Mouse (Mus musculus): ENCODE measurements at regions not wholly inside any gene's neighbourhood (a gene's known extent, or its start where the extent isn't known, plus 50 kb on each side); places are given as distances from the start of the nearest gene placed in this dataset.

DNA sequence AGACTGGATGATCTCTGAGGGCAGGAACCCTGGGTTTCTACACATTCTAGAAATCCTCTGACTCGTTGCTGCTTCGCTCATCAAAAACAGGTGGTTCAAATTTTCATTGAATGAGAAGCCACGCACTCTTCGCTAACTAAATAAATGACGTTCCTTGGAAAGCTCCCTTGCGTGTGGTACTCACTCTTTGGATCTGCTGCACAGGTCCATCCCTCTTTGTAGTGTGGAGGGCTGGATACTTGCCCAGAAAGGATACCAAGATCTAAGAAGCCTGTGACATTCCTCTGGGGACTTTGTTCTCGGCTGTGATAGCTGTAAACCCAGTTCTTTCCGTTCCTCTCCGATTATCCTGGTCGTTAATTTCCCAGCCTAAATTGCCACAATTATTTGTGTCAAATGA lies 87.7 kb upstream of the Hmga2 start:
- H3K4me2 ChIP-seq (ENCODE audit: low read depth, low read length), result peak overlapping the region; percentile 30; the same call in 1 of the 2 replicates
- H3K9me3 ChIP-seq (replicated peaks; ENCODE audit: control insufficient read depth, low read length), result no peaks in the 10 kb centered on the region
- no peaks in the 10 kb centered on the region for H3K27me3 ChIP-seq (ENCODE audit: control insufficient read depth, insufficient read depth, low read length)
- H3K4me1 ChIP-seq (ENCODE audit: control insufficient read depth, insufficient read depth, low read length), result peaks cover 10% of the 10 kb centered on the region; the same call in 1 of the 2 replicates
- H3K27ac ChIP-seq (ENCODE audit: low read length), result no peak overlapping the region
- H3K4me3 ChIP-seq (ENCODE audit: low read length), result no peak overlapping the region
- ATAC-seq (replicated peaks; ENCODE audit: extremely low read depth, insufficient read depth, low FRiP score), result no peak
- no peaks in the 10 kb centered on the region for H3K36me3 ChIP-seq (ENCODE audit: control insufficient read depth, insufficient read depth)
- 26% methylated on average over 10 of the region's 10 CpGs for WGBS
- H3K9ac ChIP-seq (ENCODE audit: low read length), result no peak overlapping the region

DNA sequence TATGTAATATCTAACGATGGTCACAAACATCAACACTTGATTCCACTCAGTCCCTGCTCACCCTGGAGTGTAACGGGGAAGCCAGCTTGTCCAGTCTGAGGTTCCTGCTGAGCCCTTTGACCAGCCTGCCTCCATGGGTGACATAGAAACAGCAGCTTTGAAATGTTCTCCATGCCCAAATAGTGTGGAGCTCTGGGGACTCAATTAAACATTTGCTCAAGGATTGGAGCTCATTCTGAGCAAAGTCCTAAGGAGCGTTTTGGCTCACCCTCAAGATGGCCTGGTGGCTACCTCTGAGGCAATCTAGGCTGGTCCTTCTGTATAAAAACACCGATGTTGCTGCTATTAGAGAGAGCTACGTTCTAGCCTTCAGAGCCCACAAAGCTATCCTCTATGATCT lies 85.6 kb upstream of the Hmga2 start:
- Histone ChIP-seq H3K27ac (ENCODE audit: low read length) (no peak overlapping the region), H3K27me3 (ENCODE audit: control insufficient read depth, insufficient read depth, low read length) (no peaks in the 10 kb centered on the region), H3K36me3 (ENCODE audit: control insufficient read depth, insufficient read depth) (no peaks in the 10 kb centered on the region), H3K9me3 (replicated peaks; ENCODE audit: control insufficient read depth, low read length) (no peaks in the 10 kb centered on the region), H3K9ac (ENCODE audit: low read length) (no peak overlapping the region), H3K4me3 (ENCODE audit: low read length) (no peak overlapping the region), H3K4me2 (ENCODE audit: low read depth, low read length) (no peak overlapping the region), H3K4me1 (ENCODE audit: control insufficient read depth, insufficient read depth, low read length) (peaks cover 10% of the 10 kb centered on the region; the same call in 1 of the 2 replicates)
- whole genome bisulfite sequencing, result 95% methylated on average over 5 of the region's 5 CpGs
- no peak for ATAC-seq (replicated peaks; ENCODE audit: extremely low read depth, insufficient read depth, low FRiP score)

DNA sequence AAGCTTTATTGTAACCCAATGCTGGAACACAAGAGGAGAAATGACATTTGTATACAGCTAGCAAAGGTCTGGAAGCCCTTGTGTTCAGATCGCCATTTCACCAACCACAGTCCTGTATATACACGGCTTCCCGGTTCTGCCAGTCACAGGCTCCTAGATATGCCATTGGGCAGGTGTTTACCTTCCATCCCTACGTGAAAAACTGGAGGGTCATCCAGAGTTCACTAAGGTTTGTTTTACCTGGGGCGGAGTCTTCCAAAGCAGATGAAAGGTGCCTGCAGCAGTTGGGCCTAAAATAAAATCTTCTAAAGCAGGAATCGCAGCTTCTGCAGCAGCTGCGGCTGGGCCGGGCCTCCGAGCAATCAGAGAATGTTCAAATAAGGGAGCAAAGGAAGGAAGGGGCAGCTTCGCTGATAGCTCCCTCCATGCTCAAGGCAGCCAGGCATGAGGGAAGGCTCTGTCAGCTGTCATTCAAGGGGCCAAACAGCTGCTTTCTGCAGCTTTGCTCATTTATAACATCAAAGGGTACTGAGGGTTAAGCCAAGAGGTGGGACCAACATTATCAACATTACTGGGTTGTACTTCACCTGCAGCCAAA lies 81.7 kb upstream of the Hmga2 start:
- Histone ChIP-seq H3K36me3 (ENCODE audit: control insufficient read depth, insufficient read depth) (no peaks in the 10 kb centered on the region), H3K4me2 (ENCODE audit: low read depth, low read length) (no peak overlapping the region), H3K9me3 (replicated peaks; ENCODE audit: control insufficient read depth, low read length) (no peaks in the 10 kb centered on the region), H3K27ac (ENCODE audit: low read length) (no peak overlapping the region), H3K4me3 (ENCODE audit: low read length) (no peak overlapping the region), H3K27me3 (ENCODE audit: control insufficient read depth, insufficient read depth, low read length) (no peaks in the 10 kb centered on the region), H3K4me1 (ENCODE audit: control insufficient read depth, insufficient read depth, low read length) (peaks cover 4% of the 10 kb centered on the region; the same call in 1 of the 2 replicates), H3K9ac (ENCODE audit: low read length) (no peak overlapping the region)
- WGBS, result 33% methylated on average over 10 of the region's 10 CpGs
- ATAC-seq (replicated peaks; ENCODE audit: extremely low read depth, insufficient read depth, low FRiP score), result no peak

DNA sequence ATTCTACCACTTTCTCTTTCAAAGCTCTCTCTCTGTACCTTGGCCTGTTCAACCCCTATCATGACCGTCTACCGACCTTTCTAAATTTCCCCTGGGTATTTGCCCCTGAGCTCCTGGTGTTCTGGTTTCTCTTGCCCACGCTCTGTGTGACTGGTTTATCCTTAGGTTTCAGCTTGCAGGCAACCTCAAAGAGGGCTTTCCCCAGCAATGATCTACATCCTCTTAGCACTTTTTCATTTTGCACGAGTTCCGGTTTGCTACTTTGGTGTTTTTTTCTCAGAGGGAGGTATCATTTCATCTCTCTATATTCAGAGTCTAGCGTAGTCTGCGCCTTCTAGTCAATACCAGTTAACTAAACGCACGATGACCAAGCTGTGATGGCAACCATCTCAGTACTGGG lies 79.8 kb upstream of the Hmga2 start:
- Histone ChIP-seq H3K4me1 (ENCODE audit: control insufficient read depth, insufficient read depth, low read length) (peaks cover 8% of the 10 kb centered on the region), H3K4me2 (ENCODE audit: low read depth, low read length) (no peak overlapping the region), H3K36me3 (ENCODE audit: control insufficient read depth, insufficient read depth) (no peaks in the 10 kb centered on the region), H3K9ac (ENCODE audit: low read length) (no peak overlapping the region), H3K27me3 (ENCODE audit: control insufficient read depth, insufficient read depth, low read length) (no peaks in the 10 kb centered on the region; the same call in 1 of the 2 replicates), H3K9me3 (replicated peaks; ENCODE audit: control insufficient read depth, low read length) (no peaks in the 10 kb centered on the region), H3K27ac (ENCODE audit: low read length) (no peak overlapping the region), H3K4me3 (ENCODE audit: low read length) (no peak overlapping the region)
- ATAC-seq (replicated peaks; ENCODE audit: extremely low read depth, insufficient read depth, low FRiP score), result no peak
- 89% methylated on average over 9 of the region's 9 CpGs for WGBS

DNA sequence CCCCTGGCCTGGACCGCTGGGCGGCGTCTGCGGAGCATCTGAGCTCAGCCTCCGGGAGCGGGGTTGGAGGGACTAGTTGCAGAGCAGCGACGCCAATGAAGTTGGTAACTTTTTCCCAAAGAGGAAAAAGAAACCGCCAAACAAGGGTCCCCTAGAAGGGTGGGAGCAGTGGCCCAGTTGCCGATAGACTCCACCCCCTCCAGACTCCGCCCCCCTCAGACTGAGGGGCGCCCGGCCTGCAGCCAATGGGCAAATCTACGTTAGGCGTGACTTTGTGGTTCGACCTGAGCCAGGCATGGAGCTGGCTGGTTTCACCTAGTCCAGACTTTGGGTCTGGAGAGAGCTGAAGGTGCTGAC lies 76.8 kb upstream of the Hmga2 start:
- H3K9ac ChIP-seq (ENCODE audit: low read length), result peak overlapping the region; percentile 75
- WGBS, result under 1% methylated on average over 16 of the region's 16 CpGs
- no peaks in the 10 kb centered on the region for H3K9me3 ChIP-seq (replicated peaks; ENCODE audit: control insufficient read depth, low read length)
- H3K27ac ChIP-seq (ENCODE audit: low read length), result no peak overlapping the region
- H3K4me1 ChIP-seq (ENCODE audit: control insufficient read depth, insufficient read depth, low read length), result peaks cover 8% of the 10 kb centered on the region
- peak overlapping the region; percentile 69 for H3K4me3 ChIP-seq (ENCODE audit: low read length)
- peak; percentile 67; the same call in 1 of the 2 replicates for ATAC-seq (replicated peaks; ENCODE audit: extremely low read depth, insufficient read depth, low FRiP score)
- no peaks in the 10 kb centered on the region for H3K36me3 ChIP-seq (ENCODE audit: control insufficient read depth, insufficient read depth)
- peaks cover 2% of the 10 kb centered on the region; the same call in 1 of the 2 replicates for H3K27me3 ChIP-seq (ENCODE audit: control insufficient read depth, insufficient read depth, low read length)
- peak overlapping the region; percentile 100 for H3K4me2 ChIP-seq (ENCODE audit: low read depth, low read length)

DNA sequence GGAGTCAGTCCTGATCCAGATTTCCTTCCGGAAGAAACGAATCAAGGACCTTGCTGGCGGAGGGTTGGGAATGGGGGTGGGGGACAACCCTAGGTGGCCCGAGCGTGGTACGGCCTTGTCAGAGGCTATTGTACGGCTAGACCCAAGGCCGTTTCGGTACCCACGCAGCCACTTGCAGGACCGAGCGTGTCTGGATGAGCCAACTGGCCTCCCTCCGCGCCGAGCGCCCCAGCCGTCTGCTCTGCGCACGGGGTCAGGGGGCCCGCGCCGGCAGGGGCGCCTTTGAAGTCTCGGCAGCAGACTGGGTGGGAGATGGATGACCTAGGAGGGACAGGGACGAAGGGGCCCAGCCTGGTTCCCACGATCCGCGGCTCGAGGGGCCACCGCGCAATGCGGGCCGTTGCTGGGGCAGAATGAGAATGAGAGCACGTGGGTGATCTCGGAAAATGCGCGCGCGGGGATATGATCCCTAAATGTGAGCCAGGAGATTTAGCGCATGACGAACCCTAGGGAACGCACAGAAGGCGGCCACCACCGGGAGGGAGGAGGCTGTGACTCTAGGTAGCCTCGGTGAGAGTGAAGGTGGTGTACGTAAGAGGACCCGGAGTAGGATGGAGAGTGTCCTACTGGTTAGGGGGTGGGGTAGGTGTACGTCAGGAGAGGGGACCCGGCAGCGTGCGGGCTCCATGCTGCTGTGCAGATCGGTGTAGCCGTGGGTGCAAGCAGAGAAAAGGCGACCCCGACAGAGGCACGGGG lies 76.2 kb upstream of the Hmga2 start:
- Histone ChIP-seq H3K9ac (ENCODE audit: low read length) (peak overlapping the region; percentile 75), H3K4me1 (ENCODE audit: control insufficient read depth, insufficient read depth, low read length) (peaks cover 8% of the 10 kb centered on the region), H3K9me3 (replicated peaks; ENCODE audit: control insufficient read depth, low read length) (no peaks in the 10 kb centered on the region), H3K36me3 (ENCODE audit: control insufficient read depth, insufficient read depth) (no peaks in the 10 kb centered on the region), H3K4me3 (ENCODE audit: low read length) (peak overlapping the region; percentile 69), H3K27ac (ENCODE audit: low read length) (no peak overlapping the region), H3K27me3 (ENCODE audit: control insufficient read depth, insufficient read depth, low read length) (peaks cover 2% of the 10 kb centered on the region; the same call in 1 of the 2 replicates), H3K4me2 (ENCODE audit: low read depth, low read length) (peak overlapping the region; percentile 100)
- under 1% methylated on average over 56 of the region's 56 CpGs for WGBS
- ATAC-seq (replicated peaks; ENCODE audit: extremely low read depth, insufficient read depth, low FRiP score), result peak; percentile 45

DNA sequence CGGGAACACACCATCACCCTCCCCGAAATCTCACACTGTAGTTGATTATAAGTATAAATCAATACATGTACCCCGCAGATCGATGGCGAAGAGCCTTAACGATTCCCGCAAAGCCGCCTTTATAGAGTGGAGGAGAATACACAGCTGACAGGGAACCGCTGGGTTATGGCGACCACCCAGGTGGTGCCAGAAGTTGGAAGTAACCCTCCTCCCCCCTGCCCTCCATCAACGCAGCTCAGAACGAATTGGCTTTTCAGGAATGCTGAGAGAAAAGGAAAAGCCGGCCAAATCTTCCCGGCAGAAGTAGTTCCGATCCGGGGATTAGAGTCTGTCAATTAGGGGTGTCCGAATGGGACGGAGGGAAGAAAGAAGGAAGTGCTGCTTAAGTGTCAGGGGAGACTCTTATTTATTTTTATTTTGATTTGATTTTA lies 75.6 kb upstream of the Hmga2 start:
- peak overlapping the region; percentile 75 for H3K9ac ChIP-seq (ENCODE audit: low read length)
- WGBS, result 2% methylated on average over 18 of the region's 18 CpGs
- no peaks in the 10 kb centered on the region for H3K36me3 ChIP-seq (ENCODE audit: control insufficient read depth, insufficient read depth)
- H3K4me1 ChIP-seq (ENCODE audit: control insufficient read depth, insufficient read depth, low read length), result peaks cover 8% of the 10 kb centered on the region
- peaks cover 2% of the 10 kb centered on the region; the same call in 1 of the 2 replicates for H3K27me3 ChIP-seq (ENCODE audit: control insufficient read depth, insufficient read depth, low read length)
- no peak overlapping the region for H3K27ac ChIP-seq (ENCODE audit: low read length)
- ATAC-seq (replicated peaks; ENCODE audit: extremely low read depth, insufficient read depth, low FRiP score), result no peak
- H3K4me2 ChIP-seq (ENCODE audit: low read depth, low read length), result peak overlapping the region; percentile 100
- no peaks in the 10 kb centered on the region for H3K9me3 ChIP-seq (replicated peaks; ENCODE audit: control insufficient read depth, low read length)
- H3K4me3 ChIP-seq (ENCODE audit: low read length), result peak overlapping the region; percentile 69

DNA sequence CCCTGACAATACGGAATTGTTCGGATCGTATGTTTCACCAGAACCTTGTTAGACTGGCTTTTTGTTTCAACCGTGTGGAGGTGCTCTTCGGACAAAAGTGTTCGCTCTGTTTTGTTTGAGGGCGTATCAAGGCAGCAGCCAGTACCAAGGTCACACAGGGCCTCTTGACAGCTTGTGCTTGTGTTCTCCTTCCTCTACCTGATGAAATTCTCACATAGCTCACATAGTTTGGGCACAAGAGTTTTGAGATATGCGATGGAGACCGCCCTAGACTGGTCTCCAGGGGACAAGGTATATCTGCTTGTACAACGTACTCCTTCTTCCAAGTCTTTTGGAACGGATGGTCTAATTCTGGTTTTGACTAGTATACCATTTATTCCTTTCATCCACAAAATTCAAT lies 70.9 kb upstream of the Hmga2 start:
- H3K9me3 ChIP-seq (replicated peaks; ENCODE audit: control insufficient read depth, low read length), result no peaks in the 10 kb centered on the region
- H3K9ac ChIP-seq (ENCODE audit: low read length), result no peak overlapping the region
- 56% methylated on average over 11 of the region's 11 CpGs for WGBS
- no peak overlapping the region for H3K4me3 ChIP-seq (ENCODE audit: low read length)
- no peaks in the 10 kb centered on the region for H3K36me3 ChIP-seq (ENCODE audit: control insufficient read depth, insufficient read depth)
- no peak overlapping the region for H3K27ac ChIP-seq (ENCODE audit: low read length)
- no peaks in the 10 kb centered on the region; the same call in 1 of the 2 replicates for H3K4me1 ChIP-seq (ENCODE audit: control insufficient read depth, insufficient read depth, low read length)
- 0 out of 2 replicates have a peak, but pooled peaks cover 2% of the 10 kb centered on the region for H3K27me3 ChIP-seq (ENCODE audit: control insufficient read depth, insufficient read depth, low read length)
- no peak overlapping the region for H3K4me2 ChIP-seq (ENCODE audit: low read depth, low read length)
- no peak for ATAC-seq (replicated peaks; ENCODE audit: extremely low read depth, insufficient read depth, low FRiP score)

DNA sequence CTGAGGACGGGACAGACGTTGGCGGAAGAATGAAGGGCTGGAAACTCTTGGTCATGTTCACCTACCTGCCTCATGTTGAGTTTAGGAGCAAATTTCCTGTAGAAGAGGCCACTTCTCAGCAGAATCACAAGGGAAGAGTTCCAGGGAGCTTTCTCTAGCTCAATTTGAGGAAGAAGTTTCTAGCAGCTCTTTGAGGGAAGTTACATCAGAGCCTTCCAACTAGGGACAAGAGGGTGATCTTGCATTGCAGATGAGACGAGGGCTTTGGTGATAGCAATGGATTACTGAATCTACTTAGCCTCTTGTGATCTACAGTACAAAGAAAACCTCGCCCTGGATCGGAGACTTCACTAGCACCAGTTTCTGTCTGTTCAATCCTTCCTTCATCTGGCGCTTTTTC lies 65.3 kb upstream of the Hmga2 start:
- ATAC-seq (replicated peaks; ENCODE audit: extremely low read depth, insufficient read depth, low FRiP score), result no peak
- no peak overlapping the region for H3K27ac ChIP-seq (ENCODE audit: low read length)
- H3K4me1 ChIP-seq (ENCODE audit: control insufficient read depth, insufficient read depth, low read length), result no peaks in the 10 kb centered on the region
- no peaks in the 10 kb centered on the region for H3K9me3 ChIP-seq (replicated peaks; ENCODE audit: control insufficient read depth, low read length)
- H3K36me3 ChIP-seq (ENCODE audit: control insufficient read depth, insufficient read depth), result no peaks in the 10 kb centered on the region
- no peaks in the 10 kb centered on the region for H3K27me3 ChIP-seq (ENCODE audit: control insufficient read depth, insufficient read depth, low read length)
- H3K4me3 ChIP-seq (ENCODE audit: low read length), result no peak overlapping the region
- no peak overlapping the region for H3K9ac ChIP-seq (ENCODE audit: low read length)
- 86% methylated on average over 7 of the region's 7 CpGs for WGBS
- H3K4me2 ChIP-seq (ENCODE audit: low read depth, low read length), result no peak overlapping the region
